Mouse (Mus musculus) CH12.LX (cell line): ENCODE measurements around the gene Gm13288.
"Not testable (repeated sequence)": the region's sequence is repeated elsewhere in the genome, so short reads cannot be mapped to it uniquely, and the experiment has no call there.

Source experiments
- CHD1 ChIP-seq: IDR thresholded peaks from 2 replicates; pipeline ENCODE4 v1.6.1; 2012; ENCODE audit warnings: low read depth, low read length, improper control_type of control experiment, inconsistent platforms
- CHD2 ChIP-seq: IDR thresholded peaks from 2 replicates; pipeline ENCODE4 v1.6.1; 2011; ENCODE audit warnings: low read length, improper control_type of control experiment
- CTCF ChIP-seq, 2 experiments: IDR thresholded peaks in 1 of 2; conservative IDR thresholded peaks in 1 of 2; 2 replicates each; pipeline ENCODE4 v1.5.1; 2011 to 2012; ENCODE audit warnings: low read depth in 2 of 2, low read length in 2 of 2, improper control_type of control experiment in 1 of 2, inconsistent platforms in 1 of 2, mild to moderate bottlenecking in 1 of 2, moderate library complexity in 1 of 2
- E2F4 ChIP-seq: IDR thresholded peaks from 2 replicates; pipeline ENCODE4 v1.6.1; 2011; ENCODE audit warnings: low read depth, low read length, improper control_type of control experiment; ENCODE audit not compliant: insufficient replicate concordance
- ETS1 ChIP-seq: conservative IDR thresholded peaks from 2 replicates; pipeline ENCODE4 v1.6.1; 2012; ENCODE audit warnings: low read depth, mild to moderate bottlenecking, inconsistent platforms, low read length, improper control_type of control experiment, moderate library complexity
- MEF2A ChIP-seq: IDR thresholded peaks from 2 replicates; pipeline ENCODE4 v1.6.1; 2014; ENCODE audit warnings: low read depth, mild to moderate bottlenecking, inconsistent platforms, low read length, improper control_type of control experiment, borderline replicate concordance
- MYC ChIP-seq: IDR thresholded peaks from 2 replicates; pipeline ENCODE4 v1.6.1; 2011; ENCODE audit warnings: low read depth, mild to moderate bottlenecking, improper control_type of control experiment, low read length
- POLR2A ChIP-seq: IDR thresholded peaks from 2 replicates; pipeline ENCODE4 v1.6.1; 2011; ENCODE audit warnings: low read depth, mild to moderate bottlenecking, improper control_type of control experiment, low read length
- POLR2AphosphoS2 ChIP-seq: IDR thresholded peaks from 2 replicates; pipeline ENCODE4 v1.6.1; 2011; ENCODE audit warnings: low read depth, low read length, improper control_type of control experiment
- TCF12 ChIP-seq: IDR thresholded peaks from 2 replicates; pipeline ENCODE4 v1.6.1; 2014; ENCODE audit warnings: low read depth, mild to moderate bottlenecking, inconsistent platforms, low read length, improper control_type of control experiment
- ZKSCAN1 ChIP-seq: IDR thresholded peaks from 2 replicates; pipeline ENCODE4 v1.6.1; 2012; ENCODE audit warnings: low read depth, inconsistent platforms, low read length, improper control_type of control experiment, borderline replicate concordance

DNA sequence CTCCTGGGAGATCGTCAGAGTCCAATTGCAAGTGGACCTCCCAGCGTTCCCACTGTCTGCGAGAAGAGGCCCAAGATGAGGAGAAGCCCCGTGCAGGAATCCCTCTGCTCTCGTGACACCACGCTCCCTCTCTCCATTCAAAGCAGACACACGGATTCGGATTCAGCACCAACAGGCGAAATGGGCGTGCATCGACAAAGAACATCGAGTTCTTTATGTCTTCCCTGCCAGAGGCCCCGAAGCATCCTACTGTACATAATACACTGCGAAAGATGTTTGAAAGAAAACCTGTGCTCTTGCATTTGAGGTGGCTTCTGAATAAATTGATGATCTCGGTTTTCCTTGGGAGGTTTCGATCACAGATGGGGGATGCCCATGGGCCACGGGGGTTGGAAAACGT is 25.0 kb upstream of the Gm13288 start:
- TF ChIP-seq ZKSCAN1; CTCF (conservative IDR thresholded peaks at IDR 0.05 in 1 of 2, IDR thresholded peaks at IDR 0.05 in 1 of 2; ENCODE audit: low read depth in 2 of 2, low read length in 2 of 2); POLR2A; CHD1; ETS1; POLR2AphosphoS2; CHD2; TCF12; MYC; E2F4; MEF2A: not testable (repeated sequence)
